Mouse (Mus musculus) layer of hippocampus, postnatal 14 days (tissue): ENCODE measurements at regions not wholly inside any gene's neighbourhood (a gene's known extent, or its start where the extent isn't known, plus 50 kb on each side); places are given as distances from the start of the nearest gene placed in this dataset.

ENCODE experiments used
- DNase-seq, 2 experiments: peaks; one replicate each; pipeline ENCODE4 v3.0.0; 2021 to 2022; ENCODE audit warnings: low spot score in 2 of 2, mixed read lengths in 1 of 2

DNA sequence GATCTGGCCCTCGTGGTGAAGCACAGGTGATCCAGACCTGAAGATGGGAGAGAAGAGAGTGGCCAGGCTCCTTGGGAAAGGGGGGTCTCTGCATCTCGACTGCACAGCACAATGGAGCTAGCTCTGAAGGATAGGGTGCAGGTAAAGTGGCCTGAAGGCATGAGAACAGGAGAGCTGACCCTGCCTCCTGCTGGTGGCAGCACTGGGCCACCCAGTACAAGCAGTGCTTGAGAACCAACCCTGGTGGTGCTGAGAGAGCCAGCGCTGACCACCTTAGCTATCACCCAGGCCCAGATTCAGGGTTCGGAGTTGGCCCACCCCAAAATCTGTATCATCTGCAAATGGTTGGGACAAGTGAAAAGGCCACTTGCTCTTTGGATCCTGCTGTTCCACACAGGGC, 66.2 kb downstream of the A730009L09Rik start:
- no peak for DNase-seq

DNA sequence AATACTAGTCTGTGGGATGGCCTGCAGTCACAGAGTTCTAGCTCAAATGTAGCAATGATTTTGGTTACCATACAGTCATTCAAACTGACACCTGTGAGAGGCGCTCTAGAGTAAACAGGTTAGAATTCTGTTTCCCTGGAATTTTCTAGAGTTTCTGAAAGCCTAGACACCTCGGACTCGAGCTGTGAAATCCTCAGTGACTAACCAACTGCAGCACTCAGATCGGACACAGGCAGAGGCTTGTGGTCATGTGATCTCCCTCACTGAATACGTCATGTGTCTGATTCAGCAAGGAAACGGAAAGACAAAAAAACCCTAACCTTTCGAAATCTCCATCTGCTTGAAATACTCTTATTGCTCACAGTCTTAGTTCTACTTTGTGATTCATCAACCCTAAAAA, 68.4 kb downstream of the A730009L09Rik start:
- DNase-seq, result peak in 1 of 2 experiments; percentile 6

GRCm38 (mm10) chr16:84583773-84584229, 68.9 kb downstream of the A730009L09Rik start:
- DNase-seq, result no peak

GRCm38 (mm10) chr16:84584724-84585399, 69.9 kb downstream of the A730009L09Rik start:
- DNase-seq, result no peak

- DNase-seq, result no peak
Observed at GRCm38 (mm10) chr16:84592978-84593377, 78.1 kb downstream of the A730009L09Rik start.

GRCm38 (mm10) chr16:84602969-84603368, 88.0 kb downstream of the A730009L09Rik start:
- no peak for DNase-seq

DNA sequence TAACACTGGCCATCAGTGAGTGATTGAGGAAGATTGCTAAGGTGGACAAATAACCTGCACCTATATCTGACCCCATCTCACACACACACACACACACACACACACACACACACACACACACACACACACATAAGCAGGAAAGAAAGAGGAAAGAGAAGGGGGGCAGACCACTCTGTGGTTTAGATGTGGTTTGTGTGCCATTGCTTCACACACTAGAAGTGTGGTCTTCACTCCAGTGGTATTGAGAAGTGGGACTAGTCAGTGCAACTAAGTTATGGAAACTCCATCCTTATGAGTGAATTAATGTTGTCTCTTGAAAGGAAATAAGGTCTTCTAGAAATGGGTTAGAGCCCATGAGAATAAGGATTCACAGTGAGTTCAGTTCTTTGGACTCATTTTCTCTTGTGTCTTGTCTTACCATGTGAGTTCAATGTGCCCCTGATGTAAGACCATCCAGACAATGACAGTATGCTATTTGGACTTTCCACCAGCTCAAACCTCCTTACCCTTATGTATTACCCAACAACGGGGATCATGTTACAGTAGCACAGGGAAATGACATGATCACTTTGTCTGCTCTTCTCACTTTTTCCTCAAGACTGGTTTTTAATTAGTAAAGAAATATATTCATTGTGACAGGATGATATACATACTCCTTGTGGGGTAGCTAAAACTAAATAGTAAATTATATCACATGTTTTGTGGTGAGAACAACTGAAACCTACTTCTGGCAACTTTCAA, 88.7 kb downstream of the A730009L09Rik start:
- DNase-seq, result no peak

GRCm38 (mm10) chr16:84604272-84604975, 89.5 kb downstream of the A730009L09Rik start:
- DNase-seq, result peak in 1 of 2 experiments; percentile 18

GRCm38 (mm10) chr16:84606010-84606803, 91.3 kb downstream of the A730009L09Rik start:
- DNase-seq, result no peak

GRCm38 (mm10) chr16:84606804-84607095, 91.8 kb downstream of the A730009L09Rik start:
- DNase-seq, result no peak

DNA sequence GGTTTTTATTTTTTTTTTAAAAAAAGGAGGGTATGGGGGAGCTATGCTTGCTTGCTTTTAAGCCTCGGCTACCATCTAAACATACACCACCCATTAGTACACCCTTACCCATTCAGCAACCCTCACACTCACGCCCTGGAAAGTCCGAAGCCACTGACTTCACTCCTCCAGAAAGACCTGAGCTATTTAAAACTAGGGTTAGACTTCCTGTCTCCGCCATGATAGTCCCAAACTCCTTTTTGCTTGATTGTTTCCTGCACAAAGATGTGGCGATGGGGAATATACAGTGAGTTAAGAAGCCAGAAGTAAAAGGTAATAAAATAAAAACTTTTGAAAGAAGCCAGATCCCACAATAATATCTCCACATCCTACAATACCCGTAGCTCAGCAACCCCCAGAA, 92.6 kb downstream of the A730009L09Rik start:
- no peak for DNase-seq

GRCm38 (mm10) chr16:84615683-84616082, 100.8 kb downstream of the A730009L09Rik start:
- DNase-seq, result no peak

GRCm38 (mm10) chr16:84616132-84616531, 101.2 kb downstream of the A730009L09Rik start:
- DNase-seq, result no peak

- no peak for DNase-seq
Observed at GRCm38 (mm10) chr16:84618379-84618778, 103.5 kb downstream of the A730009L09Rik start.

- DNase-seq, result no peak
Observed at GRCm38 (mm10) chr16:84619876-84620275, 105.0 kb downstream of the A730009L09Rik start.

DNA sequence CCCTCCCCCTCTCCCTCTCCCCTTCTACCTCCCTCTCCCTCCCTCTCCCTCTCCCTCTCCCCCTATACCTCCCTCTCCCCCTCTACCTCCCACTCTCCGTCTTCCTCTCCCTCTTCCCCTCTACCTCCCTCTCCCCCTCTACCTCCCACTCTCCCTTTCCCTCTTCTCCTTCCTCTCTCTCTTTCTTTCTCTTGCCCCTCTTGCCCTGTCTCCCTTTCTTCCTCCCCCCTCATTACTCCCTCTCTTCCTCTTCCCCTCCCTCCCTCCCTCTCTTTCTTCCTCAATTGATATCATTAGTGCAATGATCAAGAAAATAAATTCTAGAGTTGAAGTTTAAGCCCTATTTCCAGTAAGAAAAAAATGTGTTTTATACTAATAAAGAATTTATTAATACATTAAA, 105.9 kb downstream of the A730009L09Rik start:
- no peak for DNase-seq

- DNase-seq, result peak; percentile 10 to 11
Observed at GRCm38 (mm10) chr16:84621300-84622031, 106.5 kb downstream of the A730009L09Rik start.

DNA sequence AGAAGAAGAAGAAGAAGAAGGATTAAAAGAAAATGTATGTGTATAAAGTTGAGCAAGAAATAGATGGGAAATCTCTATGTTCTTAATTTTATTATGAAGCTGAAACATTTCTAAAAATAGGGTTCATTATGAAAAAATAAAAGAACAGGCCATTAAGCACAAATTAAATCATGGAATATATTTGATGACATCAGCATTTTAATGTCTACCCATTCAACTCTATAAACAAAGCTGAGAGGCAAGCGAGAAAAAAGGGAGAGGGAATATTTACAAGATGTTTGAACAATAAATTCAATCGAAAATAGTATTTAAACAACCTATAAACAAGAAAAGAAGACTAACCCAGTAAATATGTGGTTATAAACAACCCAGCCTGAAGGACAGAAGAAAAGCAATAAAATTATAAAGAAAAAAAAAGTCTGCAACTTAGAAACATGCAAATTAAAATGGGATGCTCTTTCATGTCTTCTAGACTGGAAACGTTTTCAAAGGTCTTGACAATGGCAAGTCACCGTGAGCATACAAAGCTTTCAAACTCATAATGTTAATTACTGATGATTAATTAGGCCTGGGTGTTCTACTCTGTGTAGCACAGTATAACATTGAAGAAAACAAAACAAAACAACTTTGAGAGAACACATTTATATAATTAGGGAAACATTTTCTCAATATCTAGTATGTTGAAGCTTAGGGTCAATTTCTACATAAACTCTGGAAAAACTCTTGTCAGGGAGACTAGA, 108.6 kb downstream of the A730009L09Rik start:
- DNase-seq, result no peak

- DNase-seq, result no peak
Observed at GRCm38 (mm10) chr16:84624443-84625109, 109.7 kb downstream of the A730009L09Rik start.
